Mouse (Mus musculus) heart, postnatal 10 days (tissue): ENCODE results near the gene Rab11b. TPM values are rescaled to one million over a fixed set of nuclear protein-coding genes. Genes with fewer than 3 reads are reported as not detected.

Source experiments
- DNase-seq, 2 experiments: peaks; one replicate each; pipeline ENCODE4 v3.0.0; 2021
- intact Hi-C: fragments of 180-260 bp; cut with DNase I; formaldehyde crosslinking; loops from one replicate; pipeline ENCODE4 v1.15.1; 2025
- total RNA-seq, 2 experiments: library from RNA; stranded (reverse); gene quantifications; 2 replicates each; pipeline ENCODE4 v1.2.3; 2021

Rab11b gene
- total RNA-seq, 2 experiments from 2014 or later: 343 to 349 TPM

DNA sequence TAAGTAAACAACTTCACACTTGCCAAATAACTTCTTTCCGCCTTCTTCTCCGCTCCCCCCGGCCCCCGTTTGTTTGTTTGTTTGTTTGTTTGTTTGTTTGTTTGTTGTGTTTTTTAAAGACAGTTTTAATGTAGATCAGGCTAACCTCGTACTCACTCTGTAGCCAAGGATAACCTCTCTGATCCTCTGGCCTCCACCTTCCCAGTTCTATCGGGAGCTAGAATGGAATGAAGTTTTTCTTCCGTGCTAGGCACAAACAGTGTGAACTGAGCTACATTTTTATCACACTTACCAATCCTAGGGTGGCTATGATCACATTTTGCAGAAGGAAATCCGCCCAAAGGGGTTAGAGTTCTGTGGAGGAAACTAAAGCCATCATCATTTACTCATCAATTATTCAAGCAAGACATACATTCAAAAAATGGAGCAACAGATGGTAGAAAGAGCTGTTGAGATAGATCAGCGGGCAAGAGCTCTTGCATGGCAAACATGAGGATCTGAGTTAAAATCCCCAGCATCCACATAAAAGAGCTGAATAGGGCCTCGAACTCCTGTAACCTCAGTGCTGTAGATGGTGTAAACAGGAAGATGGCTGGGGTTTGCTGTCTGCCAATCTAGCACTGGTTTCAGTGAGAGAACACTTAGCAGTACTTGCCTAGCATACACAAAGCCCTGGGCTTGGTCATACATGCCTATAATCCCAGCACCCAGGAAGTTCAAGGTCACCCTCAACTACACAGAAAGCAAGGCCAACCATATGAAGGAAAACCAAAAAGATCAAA, 41.2 kb downstream of the Rab11b start:
- DNase-seq: no peak
- intact Hi-C loops: loop anchor here (2.0 kb wide), 1 partner anchor 34 kb away; no protein-coding TSS in a partner anchor

- DNase-seq: peak; percentile 99
- intact Hi-C loops: loop anchor here (2.0 kb wide), 1 partner anchor 34 kb away; no protein-coding TSS in a partner anchor
Measured at GRCm38 (mm10) chr17:33718384-33718881, 41.9 kb downstream of the Rab11b start, which contains the start of gene March2. TSS of gene March2 (minus strand) at chr17:33718670.

- no peak for DNase-seq
- intact Hi-C loops: loop anchor here (2.0 kb wide), 1 partner anchor 33 kb away; no protein-coding TSS in a partner anchor
Measured at GRCm38 (mm10) chr17:33717982-33718381, 42.3 kb downstream of the Rab11b start.

GRCm38 (mm10) chr17:33717246-33717645, 43.1 kb downstream of the Rab11b start:
- intact Hi-C loops: no loop called here
- no peak for DNase-seq

DNA sequence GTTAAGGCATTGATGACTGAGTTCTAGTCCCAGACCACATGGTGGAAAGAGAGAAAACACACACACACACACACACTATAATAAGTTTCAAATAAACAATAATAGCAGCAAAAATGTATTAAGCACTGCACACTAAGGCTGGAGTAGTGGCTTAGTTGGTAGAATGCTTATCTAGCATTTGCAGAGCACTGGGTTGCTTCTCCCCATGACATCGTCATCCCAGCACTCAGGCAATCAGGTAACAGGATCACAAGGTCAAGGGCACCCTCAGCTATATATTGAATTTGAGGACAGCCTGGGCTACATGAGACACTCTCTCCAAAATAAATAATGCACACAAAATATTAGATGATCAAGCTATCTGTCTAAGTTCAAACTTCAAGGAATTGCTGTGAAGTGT, 45.6 kb downstream of the Rab11b start:
- intact Hi-C loops: no loop called here
- no peak for DNase-seq

- DNase-seq: no peak
- intact Hi-C loops: no loop called here
Measured at GRCm38 (mm10) chr17:33713271-33713670, 47.1 kb downstream of the Rab11b start.

DNA sequence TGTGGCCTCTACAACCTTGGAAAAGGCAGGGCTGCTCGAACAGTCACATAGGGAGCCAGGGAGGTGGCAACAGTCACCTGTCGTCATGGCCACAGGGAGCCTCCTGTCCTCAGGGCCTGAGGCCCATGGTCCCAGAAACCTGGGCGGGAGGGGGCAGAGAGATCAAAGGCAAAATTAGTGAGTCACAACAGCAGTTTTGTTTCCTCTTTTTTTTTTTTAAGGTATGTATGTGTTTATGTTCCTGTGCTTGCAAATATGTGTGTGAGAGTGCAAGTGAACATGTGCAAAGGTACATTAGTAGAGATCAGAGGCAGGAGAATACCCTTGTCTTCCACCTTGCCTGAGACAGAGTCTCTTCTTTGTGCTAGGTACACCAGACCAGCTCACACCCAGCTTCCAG, 50.5 kb downstream of the Rab11b start:
- intact Hi-C loops: no loop called here
- no peak for DNase-seq

GRCm38 (mm10) chr17:33703091-33703490, 57.2 kb downstream of the Rab11b start:
- intact Hi-C loops: no loop called here

GRCm38 (mm10) chr17:33702178-33702577, 58.2 kb downstream of the Rab11b start:
- intact Hi-C loops: no loop called here
- DNase-seq: no peak

More at GRCm38 (mm10) chr17:33703091-33703490, 57.2 kb downstream of the Rab11b start:
- DNase-seq: no peak

DNA sequence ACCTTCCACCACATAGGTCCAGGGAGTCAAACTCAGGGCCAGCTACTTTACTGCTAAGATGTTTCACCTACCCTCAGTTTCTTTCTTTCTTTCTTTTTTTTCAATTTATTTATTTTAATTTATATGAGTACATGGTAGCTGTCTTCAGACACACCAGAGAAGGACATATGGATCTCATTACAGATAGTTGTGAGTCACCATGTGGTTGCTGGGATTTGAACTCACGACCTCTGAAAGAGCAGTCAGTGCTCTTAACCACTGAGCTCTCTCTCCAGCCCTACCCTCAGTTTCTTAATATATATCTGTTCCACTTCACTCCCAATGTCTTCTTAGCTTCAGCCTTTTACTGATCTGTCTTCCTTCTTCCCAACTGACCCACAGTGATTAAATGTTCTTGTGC, 64.9 kb downstream of the Rab11b start:
- DNase-seq: no peak
- intact Hi-C loops: no loop called here

Other genes starting within 250 kb of the Rab11b start
- 10 to 100 TPM; 37.3 to 37.4 TPM for gene Adamts10, start 236.3 kb downstream of the Rab11b start, total RNA-seq
- 1 to 10 TPM; 1.3 to 2.2 TPM for gene Myo1f, start 204.8 kb downstream of the Rab11b start, total RNA-seq
- gene Zfp414, start 131.4 kb downstream of the Rab11b start, total RNA-seq: 10 to 100 TPM; 18.9 to 19.8 TPM
- gene Pram1, start 122.5 kb downstream of the Rab11b start, total RNA-seq: under 1 TPM in 1 of 2 experiments, not detected in 1; 0.47 TPM
- 100 to 1,000 TPM; 127 to 144 TPM for gene Hnrnpm, start 73.7 kb downstream of the Rab11b start, total RNA-seq
- 100 to 1,000 TPM; 120 to 121 TPM for gene March2, start 41.9 kb downstream of the Rab11b start, total RNA-seq
- gene Angptl4, start 21.3 kb upstream of the Rab11b start, total RNA-seq: 100 to 1,000 TPM in 1 of 2 experiments, 10 to 100 TPM in 1; 34.9 to 119 TPM
- gene Kank3, start 50.0 kb upstream of the Rab11b start, total RNA-seq: 10 to 100 TPM; 78.7 to 84.2 TPM
- gene Rps28, start 64.0 kb upstream of the Rab11b start, total RNA-seq: 1,000 to 10,000 TPM; 1,002 to 1,034 TPM
- gene Ndufa7, start 64.0 kb upstream of the Rab11b start, total RNA-seq: 100 to 1,000 TPM; 499 to 513 TPM
- gene Cd320, start 82.6 kb upstream of the Rab11b start, total RNA-seq: 10 to 100 TPM; 19.7 to 22.9 TPM
- gene Gm7029, start 113.3 kb upstream of the Rab11b start, total RNA-seq: not detected
- 10 to 100 TPM; 12.6 to 13.8 TPM for gene Kifc1, start 130.1 kb upstream of the Rab11b start, total RNA-seq
- gene Platr17, start 144.6 kb upstream of the Rab11b start, total RNA-seq: not detected
- gene Daxx, start 148.9 kb upstream of the Rab11b start, total RNA-seq: 10 to 100 TPM; 16.9 to 18.3 TPM
- gene Tapbp, start 155.4 kb upstream of the Rab11b start, total RNA-seq: 10 to 100 TPM; 85.4 to 98.6 TPM
- 10 to 100 TPM; 29.4 to 33.0 TPM for gene Zbtb22, start 155.4 kb upstream of the Rab11b start, total RNA-seq
- gene Rgl2, start 169.0 kb upstream of the Rab11b start, total RNA-seq: 10 to 100 TPM; 54.8 to 57.9 TPM
- gene Pfdn6, start 179.8 kb upstream of the Rab11b start, total RNA-seq: 10 to 100 TPM; 70.8 to 78.9 TPM
- 10 to 100 TPM; 12.4 to 12.6 TPM for gene Wdr46, start 180.1 kb upstream of the Rab11b start, total RNA-seq
- 1 to 10 TPM; 2.7 to 3.7 TPM for gene B3galt4, start 191.0 kb upstream of the Rab11b start, total RNA-seq
- gene Vps52, start 195.3 kb upstream of the Rab11b start, total RNA-seq: 10 to 100 TPM; 36.3 to 36.8 TPM
- 100 to 1,000 TPM; 566 to 572 TPM for gene Rps18, start 195.5 kb upstream of the Rab11b start, total RNA-seq
- 10 to 100 TPM; 54.8 to 56.2 TPM for gene H2-K1, start 239.8 kb upstream of the Rab11b start, total RNA-seq